Mouse (Mus musculus) kidney, adult 8-10 months (tissue): ENCODE results near the gene Sugt1.
A peak's percentile ranks its signal among the peaks of the same experiment; 100 is the strongest.

ENCODE experiments used
- DNase-seq, 2 experiments: peaks; one replicate each; pipeline ENCODE4 v3.0.0; 2022

Gene Sugt1

GRCm38 (mm10) chr14:79587139-79587851 is at the start of gene Sugt1:
Gene Sugt1 (plus strand): TSS chr14:79587691.
- DNase-seq, result peak; percentile 97

GRCm38 (mm10) chr14:79537921-79538320 is 49.6 kb upstream of the Sugt1 start:
- no peak for DNase-seq

- DNase-seq, result no peak
Observed at GRCm38 (mm10) chr14:79541606-79542005, 45.9 kb upstream of the Sugt1 start.

- peak in 1 of 2 experiments; percentile 30 for DNase-seq
Observed at GRCm38 (mm10) chr14:79549343-79549742, 38.1 kb upstream of the Sugt1 start.

- DNase-seq, result no peak
Observed at GRCm38 (mm10) chr14:79551929-79552328, 35.6 kb upstream of the Sugt1 start.

- DNase-seq, result no peak
Observed at GRCm38 (mm10) chr14:79552854-79553253, 34.6 kb upstream of the Sugt1 start.

GRCm38 (mm10) chr14:79557796-79558195 is 29.7 kb upstream of the Sugt1 start:
- no peak for DNase-seq

- peak; percentile 56 to 72 for DNase-seq
Observed at GRCm38 (mm10) chr14:79562745-79563144, 24.7 kb upstream of the Sugt1 start.

- no peak for DNase-seq
Observed at GRCm38 (mm10) chr14:79564784-79565183, 22.7 kb upstream of the Sugt1 start.

- DNase-seq, result no peak
Observed at GRCm38 (mm10) chr14:79573482-79574191, 13.9 kb upstream of the Sugt1 start.

GRCm38 (mm10) chr14:79574361-79574760 is 13.1 kb upstream of the Sugt1 start:
- DNase-seq, result no peak

GRCm38 (mm10) chr14:79583526-79584245 is 3.8 kb upstream of the Sugt1 start:
- no peak for DNase-seq

- DNase-seq, result no peak
Observed at GRCm38 (mm10) chr14:79586499-79587138, 872 bp upstream of the Sugt1 start.

GRCm38 (mm10) chr14:79587852-79588229 is 350 bp downstream of the Sugt1 start:
- no peak for DNase-seq

- peak; percentile 14 to 15 for DNase-seq
Observed at GRCm38 (mm10) chr14:79588534-79588951, 1.1 kb downstream of the Sugt1 start.

GRCm38 (mm10) chr14:79589401-79589800 is 1.9 kb downstream of the Sugt1 start:
- no peak for DNase-seq

GRCm38 (mm10) chr14:79590916-79591315 is 3.4 kb downstream of the Sugt1 start:
- no peak for DNase-seq

- DNase-seq, result no peak
Observed at GRCm38 (mm10) chr14:79591611-79592010, 4.1 kb downstream of the Sugt1 start.

- DNase-seq, result no peak
Observed at GRCm38 (mm10) chr14:79594069-79594468, 6.6 kb downstream of the Sugt1 start.

- DNase-seq, result no peak
Observed at GRCm38 (mm10) chr14:79596602-79597001, 9.1 kb downstream of the Sugt1 start.

- no peak for DNase-seq
Observed at GRCm38 (mm10) chr14:79605881-79606280, 18.4 kb downstream of the Sugt1 start.

GRCm38 (mm10) chr14:79606392-79606791 is 18.9 kb downstream of the Sugt1 start:
- DNase-seq, result no peak

GRCm38 (mm10) chr14:79606867-79607266 is 19.4 kb downstream of the Sugt1 start:
- DNase-seq, result no peak
